Mouse (Mus musculus) ES-E14 (cell line): ENCODE data around the gene Cst6. TPM values are rescaled to one million over a fixed set of nuclear protein-coding genes. Genes with fewer than 3 reads are reported as not detected.

ENCODE experiments used
- DNase-seq: peaks from one replicate; pipeline ENCODE4 v3.0.0-alpha.2; 2013; ENCODE audit warnings: low read depth, low spot score
- H3K27ac ChIP-seq: 2 replicates; pipeline ENCODE4 v1.5.1; 2012; ENCODE audit warnings: low read depth, mild to moderate bottlenecking, low read length, moderate library complexity, mixed read lengths; ENCODE audit not compliant: poor library complexity, insufficient read depth, severe bottlenecking
- H3K36me3 ChIP-seq: 2 replicates; pipeline ENCODE4 v1.6.1; 2012; ENCODE audit warnings: mild to moderate bottlenecking, low read length, moderate library complexity, mixed read lengths; ENCODE audit not compliant: control insufficient read depth, poor library complexity, insufficient read depth, severe bottlenecking
- H3K4me1 ChIP-seq, 2 experiments: fragments of 150-350 bp in 1 of 2; sonication (generic) in 1 of 2; 2 replicates each; pipeline ENCODE4 v1.6.1; 2012; ENCODE audit warnings: low read length in 2 of 2, mild to moderate bottlenecking in 1 of 2, mixed read lengths in 1 of 2; ENCODE audit not compliant: control insufficient read depth in 2 of 2, insufficient read depth in 2 of 2, poor library complexity in 1 of 2
- H3K4me3 ChIP-seq, 2 experiments: fragments of 150-350 bp in 1 of 2; sonication (generic) in 1 of 2; 2 replicates each; pipeline ENCODE4 v1.5.1; 2012; ENCODE audit warnings: low read length in 2 of 2, low read depth in 1 of 2, mild to moderate bottlenecking in 1 of 2, mixed read lengths in 1 of 2; ENCODE audit not compliant: insufficient read depth in 1 of 2, poor library complexity in 1 of 2, severe bottlenecking in 1 of 2
- H3K9ac ChIP-seq: 2 replicates; pipeline ENCODE4 v1.6.1; 2012; ENCODE audit warnings: low read depth, mild to moderate bottlenecking, low read length, mixed read lengths; ENCODE audit not compliant: poor library complexity, insufficient read depth, severe bottlenecking
- H3K9me3 ChIP-seq: fragments of 150-350 bp; sonication (generic); 2 replicates; pipeline ENCODE4 v1.6.1; 2012; ENCODE audit warnings: low read depth, mild to moderate bottlenecking, low read length; ENCODE audit not compliant: control insufficient read depth, insufficient read depth
- CHD2 ChIP-seq: IDR thresholded peaks from 2 replicates; pipeline ENCODE4 v1.6.1; 2014; ENCODE audit warnings: mild to moderate bottlenecking, low read depth, low read length, inconsistent platforms
- HCFC1 ChIP-seq: IDR thresholded peaks from 2 replicates; pipeline ENCODE4 v1.6.1; 2012; ENCODE audit warnings: low read length, inconsistent platforms, borderline replicate concordance; ENCODE audit not compliant: insufficient read depth
- MAFK ChIP-seq: IDR thresholded peaks from 2 replicates; pipeline ENCODE4 v1.6.1; 2014; ENCODE audit warnings: mild to moderate bottlenecking, low read depth, low read length, inconsistent platforms; ENCODE audit not compliant: insufficient read depth
- ZC3H11A ChIP-seq: IDR thresholded peaks from 2 replicates; pipeline ENCODE4 v1.6.1; 2012; ENCODE audit warnings: low read depth, mild to moderate bottlenecking, inconsistent platforms, low read length, borderline replicate concordance
- ZNF384 ChIP-seq: IDR thresholded peaks from 2 replicates; pipeline ENCODE4 v1.6.1; 2012; ENCODE audit warnings: low read depth, low read length, inconsistent platforms
- in situ Hi-C, 2 experiments: fragments of 600-800 bp; cut with MboI; formaldehyde crosslinking; loops; one replicate each; pipeline ENCODE4 v1.15.1; 2025; ENCODE audit warnings: low sequenced_read_pairs in 2 of 2, inconsistent platforms in 1 of 2; ENCODE audit not compliant: unreplicated experiment in 2 of 2
- total RNA-seq: library from RNA; depleted of rRNA; stranded (reverse); fragments of 300-350 nt; gene quantifications from 2 replicates; pipeline ENCODE4 v1.2.3, GENCODE M21; 2012

The Cst6 gene
- total RNA-seq, 1 experiment: 1.1 TPM

DNA sequence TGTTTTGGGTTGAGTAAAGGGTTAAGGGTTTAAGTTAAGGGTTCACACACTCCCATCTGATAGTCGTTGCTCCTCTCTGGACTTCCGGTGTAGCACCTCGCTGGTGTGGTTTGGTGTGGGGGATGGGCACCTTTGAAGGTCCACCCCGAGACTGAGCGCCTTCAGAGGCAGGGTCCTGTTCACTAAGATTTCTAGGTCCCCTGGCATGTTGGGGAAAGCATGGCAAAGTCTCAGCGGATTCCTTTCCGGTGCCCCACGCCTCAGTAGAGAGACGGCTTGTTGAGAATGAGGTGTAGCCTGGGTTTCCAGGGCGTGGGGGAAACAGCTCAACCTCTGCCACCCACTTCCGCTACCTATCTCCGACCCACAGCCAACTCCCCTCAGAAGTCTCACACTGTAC lies 40.3 kb upstream of the Cst6 start:
- no peak for TF ChIP-seq ZNF384
- TF ChIP-seq ZC3H11A: no peak
- no peak for TF ChIP-seq MAFK
- no peak for TF ChIP-seq HCFC1
- TF ChIP-seq CHD2: no peak
- peaks cover 2 to 14% of the 10 kb centered on the region in 2 experiments; a peak in 1 of 4 replicates for H3K4me1 ChIP-seq
- in situ Hi-C loops: no loop called here
- no peak for DNase-seq
- peak overlapping the region; percentile 89 for H3K9ac ChIP-seq
- peak overlapping the region; percentile 28 for H3K27ac ChIP-seq
- H3K9me3 ChIP-seq: no peaks in the 10 kb centered on the region
- H3K36me3 ChIP-seq: peaks cover 10% of the 10 kb centered on the region
- H3K4me3 ChIP-seq: peak overlapping the region; percentile 73 to 94

- H3K4me3 ChIP-seq: peak within 1 kb of the TSS; percentile 94 to 96
- peak within 1 kb of the TSS; percentile 94 for H3K9ac ChIP-seq
- H3K4me1 ChIP-seq: peaks cover 2 to 14% of the 10 kb centered on the region in 2 experiments; a peak in 1 of 4 replicates
- H3K9me3 ChIP-seq: no peaks in the 10 kb centered on the region
- in situ Hi-C loops: no loop called here
- H3K27ac ChIP-seq: peak within 1 kb of the TSS; percentile 70
- TF ChIP-seq HCFC1 (peak; percentile 73; the same call in 1 of the 2 replicates), MAFK (no peak)
- peaks cover 19% of the 10 kb centered on the region for H3K36me3 ChIP-seq
- DNase-seq: peak; percentile 91
Measured at GRCm38 (mm10) chr19:5388588-5389242, 39.3 kb upstream of the Cst6 start, which contains the start of gene Sart1. Gene Sart1 (minus strand): TSS chr19:5388703.

GRCm38 (mm10) chr19:5388011-5388441 lies 38.7 kb upstream of the Cst6 start:
- Histone ChIP-seq H3K9me3 (no peaks in the 10 kb centered on the region), H3K27ac (peak overlapping the region; percentile 70), H3K36me3 (peaks cover 26% of the 10 kb centered on the region), H3K4me3 (peak overlapping the region; percentile 94 to 96), H3K9ac (peak overlapping the region; percentile 94), H3K4me1 (peaks cover 2 to 15% of the 10 kb centered on the region in 2 experiments; a peak in 1 of 4 replicates)
- TF ChIP-seq ZNF384: no peak
- TF ChIP-seq ZC3H11A: no peak
- TF ChIP-seq CHD2: no peak
- TF ChIP-seq HCFC1: no peak
- no peak for TF ChIP-seq MAFK
- in situ Hi-C loops: no loop called here
- no peak for DNase-seq

- Histone ChIP-seq H3K9ac (no peak overlapping the region), H3K36me3 (peaks cover 58% of the 10 kb centered on the region), H3K4me1 (peaks cover 2 to 4% of the 10 kb centered on the region in 2 experiments; a peak in 1 of 4 replicates), H3K4me3 (no peak overlapping the region), H3K27ac (no peak overlapping the region), H3K9me3 (no peaks in the 10 kb centered on the region)
- TF ChIP-seq HCFC1 (no peak), ZC3H11A (no peak), MAFK (no peak), ZNF384 (no peak)
- DNase-seq: no peak
- in situ Hi-C loops: no loop called here
Measured at GRCm38 (mm10) chr19:5384715-5385114, 35.3 kb upstream of the Cst6 start.

GRCm38 (mm10) chr19:5383326-5383725 lies 34.0 kb upstream of the Cst6 start:
- no peak overlapping the region for H3K9ac ChIP-seq
- in situ Hi-C loops: no loop called here
- H3K36me3 ChIP-seq: peaks cover 70% of the 10 kb centered on the region
- no peaks in the 10 kb centered on the region for H3K9me3 ChIP-seq
- H3K4me3 ChIP-seq: no peak overlapping the region
- no peak for DNase-seq
- peaks cover 2 to 4% of the 10 kb centered on the region in 2 experiments; a peak in 1 of 4 replicates for H3K4me1 ChIP-seq
- H3K27ac ChIP-seq: no peak overlapping the region
- no peak for TF ChIP-seq CHD2
- no peak for TF ChIP-seq HCFC1
- no peak for TF ChIP-seq MAFK
- no peak for TF ChIP-seq ZC3H11A
- no peak for TF ChIP-seq ZNF384
